Mouse (Mus musculus) forebrain, embryonic 12.5 days (tissue): Measurements from ENCODE around the gene Cltb. TPM values are rescaled to one million over a fixed set of nuclear protein-coding genes. Genes with fewer than 3 reads are reported as not detected.

Source experiments
- ATAC-seq: fragments of 200-750 bp; cut with Nextera tagmentation; 2 replicates; pipeline ENCODE4 v1.8.0; 2017; ENCODE audit warnings: moderate TSS enrichment; ENCODE audit not compliant: low FRiP score
- H3K27ac ChIP-seq: fragments of 300-500 bp; sonication (generic); 2 replicates; pipeline ENCODE4 v1.5.1; 2016; ENCODE audit warnings: mild to moderate bottlenecking
- H3K27me3 ChIP-seq: fragments of 300-500 bp; sonication (generic); 2 replicates; pipeline ENCODE4 v1.6.1; 2016; ENCODE audit warnings: mild to moderate bottlenecking
- H3K36me3 ChIP-seq: fragments of 300-500 bp; sonication (generic); replicated peaks from 2 replicates; pipeline ENCODE4 v1.6.1; 2016; ENCODE audit warnings: mild to moderate bottlenecking
- H3K4me1 ChIP-seq: fragments of 300-500 bp; sonication (generic); 2 replicates; pipeline ENCODE4 v1.6.1; 2016
- H3K4me2 ChIP-seq: fragments of 300-500 bp; sonication (generic); 2 replicates; pipeline ENCODE4 v1.6.1; 2016; ENCODE audit warnings: mild to moderate bottlenecking, moderate library complexity
- H3K4me3 ChIP-seq: fragments of 300-500 bp; sonication (generic); replicated peaks from 2 replicates; pipeline ENCODE4 v1.5.1; 2016; ENCODE audit warnings: mild to moderate bottlenecking
- H3K9ac ChIP-seq: fragments of 300-500 bp; sonication (generic); 2 replicates; pipeline ENCODE4 v1.6.1; 2016; ENCODE audit warnings: mild to moderate bottlenecking
- H3K9me3 ChIP-seq: fragments of 300-500 bp; sonication (generic); 2 replicates; pipeline ENCODE4 v1.6.1; 2016
- WGBS: fragments of 180-500 bp; shearing (Covaris S2); methylation state at CpG from one replicate; pipeline ENCODE4 v1.1.7; 2016; 5-methylcytosine and 5-hydroxymethylcytosine counted together
- polyA plus RNA-seq: library from polyadenylated mRNA; unstranded; fragments of >200 nt; fragmentation: Nextera tagmentation; extraction: Ambion mirVana; gene quantifications from 2 replicates; pipeline ENCODE4 v1.2.1, GENCODE M21; 2016

The Cltb gene
- polyA plus RNA-seq, 1 experiment from 2014 or later: 32.7 TPM

GRCm38 (mm10) chr13:54571637-54572036, 39.5 kb downstream of the Cltb start:
- peaks cover 24% of the 10 kb centered on the region for H3K4me1 ChIP-seq
- no peaks in the 10 kb centered on the region for H3K9me3 ChIP-seq
- 27% methylated on average over 2 of the region's 2 CpGs for WGBS
- H3K4me2 ChIP-seq: no peak overlapping the region
- no peak for ATAC-seq
- H3K27ac ChIP-seq: no peak overlapping the region
- peaks cover 12% of the 10 kb centered on the region for H3K27me3 ChIP-seq
- H3K9ac ChIP-seq: no peak overlapping the region
- H3K4me3 ChIP-seq: no peak overlapping the region
- peaks cover 1% of the 10 kb centered on the region; the same call in 1 of the 2 replicates for H3K36me3 ChIP-seq

GRCm38 (mm10) chr13:54570736-54571135, 40.4 kb downstream of the Cltb start:
- Histone ChIP-seq H3K36me3 (no peaks in the 10 kb centered on the region), H3K4me2 (no peak overlapping the region), H3K9ac (no peak overlapping the region), H3K27me3 (peaks cover 12% of the 10 kb centered on the region), H3K4me3 (no peak overlapping the region), H3K4me1 (peaks cover 15% of the 10 kb centered on the region), H3K27ac (no peak overlapping the region), H3K9me3 (no peaks in the 10 kb centered on the region)
- no peak for ATAC-seq
- WGBS: 68% methylated on average over 4 of the region's 4 CpGs

- Histone ChIP-seq H3K27ac (no peak overlapping the region), H3K9ac (no peak overlapping the region)
- no peak for ATAC-seq
Measured at GRCm38 (mm10) chr13:54569282-54569681, 41.9 kb downstream of the Cltb start.

GRCm38 (mm10) chr13:54568380-54568779, 42.8 kb downstream of the Cltb start:
- Histone ChIP-seq H3K4me1 (peaks cover 16% of the 10 kb centered on the region), H3K27me3 (peaks cover 1% of the 10 kb centered on the region; the same call in 1 of the 2 replicates), H3K36me3 (no peaks in the 10 kb centered on the region), H3K27ac (no peak overlapping the region), H3K9ac (no peak overlapping the region), H3K9me3 (no peaks in the 10 kb centered on the region), H3K4me2 (no peak overlapping the region), H3K4me3 (no peak overlapping the region)
- no peak for ATAC-seq
- 42% methylated on average over 5 of the region's 5 CpGs for WGBS

More at GRCm38 (mm10) chr13:54569282-54569681, 41.9 kb downstream of the Cltb start:
- no peak overlapping the region for H3K4me3 ChIP-seq
- peaks cover 10% of the 10 kb centered on the region for H3K27me3 ChIP-seq
- H3K4me1 ChIP-seq: peaks cover 10% of the 10 kb centered on the region
- H3K36me3 ChIP-seq: no peaks in the 10 kb centered on the region
- H3K4me2 ChIP-seq: no peak overlapping the region
- H3K9me3 ChIP-seq: no peaks in the 10 kb centered on the region
- WGBS: 67% methylated on average over 1 of the region's 1 CpGs

- no peak; the same call in none of the 2 replicates for ATAC-seq
- Histone ChIP-seq H3K4me3 (peak overlapping the region; percentile 97), H3K4me1 (peaks cover 19% of the 10 kb centered on the region), H3K9ac (peak overlapping the region; percentile 98; the same call in 1 of the 2 replicates), H3K4me2 (peak overlapping the region; percentile 87), H3K27ac (0 out of 2 replicates have a peak overlapping the region, but pooled peaks have one; percentile 16), H3K36me3 (peaks cover 23% of the 10 kb centered on the region), H3K9me3 (no peaks in the 10 kb centered on the region), H3K27me3 (no peaks in the 10 kb centered on the region)
- WGBS: 36% methylated on average over 8 of the region's 8 CpGs
Measured at GRCm38 (mm10) chr13:54565594-54566345, 45.4 kb downstream of the Cltb start.

- Histone ChIP-seq H3K27me3 (no peaks in the 10 kb centered on the region), H3K27ac (peak within 1 kb of the TSS; percentile 84), H3K4me1 (peaks cover 19% of the 10 kb centered on the region), H3K4me2 (peak within 1 kb of the TSS; percentile 87), H3K9ac (peak within 1 kb of the TSS; percentile 98), H3K9me3 (no peaks in the 10 kb centered on the region), H3K4me3 (peak within 1 kb of the TSS; percentile 97), H3K36me3 (peaks cover 29% of the 10 kb centered on the region)
- WGBS: under 1% methylated on average over 27 of the region's 27 CpGs
- peak; percentile 98 for ATAC-seq
Measured at GRCm38 (mm10) chr13:54565201-54565581, 46.0 kb downstream of the Cltb start, which contains the start of gene 4833439L19Rik. TSS of gene 4833439L19Rik (minus strand) at chr13:54565435.

- H3K9ac ChIP-seq: peak overlapping the region; percentile 98
- 12% methylated on average over 45 of the region's 45 CpGs for WGBS
- H3K4me2 ChIP-seq: peak overlapping the region; percentile 87
- H3K4me3 ChIP-seq: peak overlapping the region; percentile 97
- no peaks in the 10 kb centered on the region for H3K9me3 ChIP-seq
- peaks cover 35% of the 10 kb centered on the region for H3K36me3 ChIP-seq
- H3K27me3 ChIP-seq: no peaks in the 10 kb centered on the region
- ATAC-seq: peak; percentile 67
- H3K27ac ChIP-seq: peak overlapping the region; percentile 84
- H3K4me1 ChIP-seq: peaks cover 19% of the 10 kb centered on the region
Measured at GRCm38 (mm10) chr13:54564232-54565200, 46.6 kb downstream of the Cltb start.

GRCm38 (mm10) chr13:54562562-54562961, 48.6 kb downstream of the Cltb start:
- Histone ChIP-seq H3K9me3 (no peaks in the 10 kb centered on the region), H3K9ac (no peak overlapping the region), H3K27me3 (no peaks in the 10 kb centered on the region), H3K36me3 (peaks cover 54% of the 10 kb centered on the region), H3K4me3 (no peak overlapping the region), H3K4me1 (peaks cover 19% of the 10 kb centered on the region), H3K27ac (no peak overlapping the region), H3K4me2 (no peak overlapping the region)
- ATAC-seq: no peak
- 87% methylated on average over 7 of the region's 7 CpGs for WGBS

- Histone ChIP-seq H3K27ac (no peak overlapping the region), H3K27me3 (no peaks in the 10 kb centered on the region), H3K4me1 (peaks cover 19% of the 10 kb centered on the region), H3K9me3 (no peaks in the 10 kb centered on the region), H3K4me3 (no peak overlapping the region), H3K9ac (no peak overlapping the region), H3K4me2 (no peak overlapping the region), H3K36me3 (peaks cover 73% of the 10 kb centered on the region)
- WGBS: 98% methylated on average over 7 of the region's 7 CpGs
- no peak for ATAC-seq
Measured at GRCm38 (mm10) chr13:54560608-54561007, 50.5 kb downstream of the Cltb start.

GRCm38 (mm10) chr13:54559656-54560055, 51.5 kb downstream of the Cltb start:
- no peak for ATAC-seq
- H3K4me1 ChIP-seq: peaks cover 19% of the 10 kb centered on the region
- no peaks in the 10 kb centered on the region for H3K9me3 ChIP-seq
- no peaks in the 10 kb centered on the region for H3K27me3 ChIP-seq
- no peak overlapping the region for H3K4me2 ChIP-seq
- no peak overlapping the region for H3K4me3 ChIP-seq
- peaks cover 81% of the 10 kb centered on the region for H3K36me3 ChIP-seq
- 90% methylated on average over 2 of the region's 2 CpGs for WGBS
- H3K27ac ChIP-seq: no peak overlapping the region
- no peak overlapping the region for H3K9ac ChIP-seq

- H3K27ac ChIP-seq: no peak overlapping the region
- no peaks in the 10 kb centered on the region for H3K27me3 ChIP-seq
- H3K4me1 ChIP-seq: 0 out of 2 replicates have a peak, but pooled peaks cover 2% of the 10 kb centered on the region
- H3K9ac ChIP-seq: no peak overlapping the region
- no peak for ATAC-seq
- no peak overlapping the region for H3K4me2 ChIP-seq
- H3K9me3 ChIP-seq: no peaks in the 10 kb centered on the region
- peaks cover 93% of the 10 kb centered on the region for H3K36me3 ChIP-seq
- WGBS: 90% methylated on average over 1 of the region's 1 CpGs
- H3K4me3 ChIP-seq: no peak overlapping the region
Measured at GRCm38 (mm10) chr13:54557652-54558051, 53.5 kb downstream of the Cltb start.

GRCm38 (mm10) chr13:54556796-54557195, 54.3 kb downstream of the Cltb start:
- Histone ChIP-seq H3K4me1 (no peaks in the 10 kb centered on the region), H3K9me3 (no peaks in the 10 kb centered on the region), H3K27ac (no peak overlapping the region), H3K4me2 (no peak overlapping the region), H3K4me3 (no peak overlapping the region), H3K27me3 (no peaks in the 10 kb centered on the region), H3K9ac (no peak overlapping the region), H3K36me3 (peaks cover 95% of the 10 kb centered on the region)
- ATAC-seq: no peak
- WGBS: 90% methylated on average over 3 of the region's 3 CpGs
